Mouse (Mus musculus): ENCODE results near the gene Gnl2. TPM values are rescaled to one million over a fixed set of nuclear protein-coding genes. Genes with fewer than 3 reads are reported as not detected.

Gene Gnl2
- total and polyA plus RNA-seq, 2 experiments from 2014 or later = 63.7 to 84.0 TPM

DNA sequence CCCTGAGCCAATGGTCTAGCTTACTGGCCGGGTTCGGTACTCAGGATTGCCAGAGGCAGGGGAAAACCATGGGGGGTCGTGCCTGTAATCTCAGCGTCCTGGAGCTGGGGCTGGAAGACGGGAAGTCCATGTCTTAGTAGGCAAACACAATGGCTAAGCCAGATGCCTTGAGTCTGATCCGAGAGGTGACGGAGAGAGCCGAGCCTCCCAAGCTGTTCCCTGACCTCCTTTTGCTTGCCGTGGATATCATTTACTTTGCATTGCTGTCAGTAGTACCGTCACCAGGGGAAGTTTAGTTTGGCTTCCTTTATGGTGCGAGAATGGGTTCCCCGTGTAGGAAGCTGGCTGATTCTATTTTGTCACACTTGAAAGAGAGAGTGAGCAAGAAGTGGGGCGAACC, 84.9 kb downstream of the Gnl2 start:
- Histone ChIP-seq H3K36me3 (ENCODE audit: insufficient read depth) (peaks cover 27% of the 10 kb centered on the region), H3K4me3 (ENCODE audit: low read depth, low read length) (no peak overlapping the region), H3K27me3 (ENCODE audit: insufficient read depth, low read length) (no peaks in the 10 kb centered on the region), H3K4me2 (ENCODE audit: low read depth) (no peak overlapping the region), H3K4me1 (ENCODE audit: insufficient read depth) (no peaks in the 10 kb centered on the region), H3K27ac (ENCODE audit: low read depth, low read length) (no peak overlapping the region), H3K9ac (no peak overlapping the region), H3K9me3 (ENCODE audit: low read length) (no peaks in the 10 kb centered on the region)
- WGBS = 71% methylated on average over 13 of the region's 13 CpGs
- DNase-seq = no peak
- no peak for TF ChIP-seq CTCF (IDR thresholded peaks at IDR 0.05; ENCODE audit: low read depth)
- ATAC-seq = no peak

Other genes with a start within 250 kb of the Gnl2 start
- 12.1 and 15.6 TPM in 2 replicates for gene Mtf1, start 214.5 kb upstream of the Gnl2 start, total RNA-seq (2014; rRNA removed)
- 24.4 and 30.7 TPM in 2 replicates for gene Mtf1, start 214.5 kb upstream of the Gnl2 start, polyA plus RNA-seq (2015; fragmentation: Nextera tagmentation; extraction: Ambion mirVana)
- 81.7 and 82.2 TPM in 2 replicates for gene Yrdc, start 165.9 kb upstream of the Gnl2 start, total RNA-seq (2014; rRNA removed)
- 67.3 and 70.5 TPM in 2 replicates for gene Yrdc, start 165.9 kb upstream of the Gnl2 start, polyA plus RNA-seq (2015; fragmentation: Nextera tagmentation; extraction: Ambion mirVana)
- 144 and 167 TPM in 2 replicates for gene 1110065P20Rik, start 165.4 kb upstream of the Gnl2 start, total RNA-seq (2014; rRNA removed)
- 141 and 162 TPM in 2 replicates for gene 1110065P20Rik, start 165.4 kb upstream of the Gnl2 start, polyA plus RNA-seq (2015; fragmentation: Nextera tagmentation; extraction: Ambion mirVana)
- 35.7 and 41.7 TPM in 2 replicates for gene Maneal, start 154.4 kb upstream of the Gnl2 start, total RNA-seq (2014; rRNA removed)
- gene Maneal, start 154.4 kb upstream of the Gnl2 start, polyA plus RNA-seq (2015; fragmentation: Nextera tagmentation; extraction: Ambion mirVana) = 8.4 and 9.4 TPM in 2 replicates
- 9.6 and 10.2 TPM in 2 replicates for gene Epha10, start 135.7 kb upstream of the Gnl2 start, total RNA-seq (2014; rRNA removed)
- gene Epha10, start 135.7 kb upstream of the Gnl2 start, polyA plus RNA-seq (2015; fragmentation: Nextera tagmentation; extraction: Ambion mirVana) = 2.0 and 4.0 TPM in 2 replicates
- 12.4 and 36.1 TPM in 2 replicates for gene 9930104L06Rik, start 79.5 kb upstream of the Gnl2 start, total RNA-seq (2014; rRNA removed)
- 6.0 and 8.7 TPM in 2 replicates for gene 9930104L06Rik, start 79.5 kb upstream of the Gnl2 start, polyA plus RNA-seq (2015; fragmentation: Nextera tagmentation; extraction: Ambion mirVana)
- gene Cdca8, start 77.3 kb upstream of the Gnl2 start, total RNA-seq (2014; rRNA removed) = 7.3 and 10.1 TPM in 2 replicates
- 16.8 and 21.2 TPM in 2 replicates for gene Cdca8, start 77.3 kb upstream of the Gnl2 start, polyA plus RNA-seq (2015; fragmentation: Nextera tagmentation; extraction: Ambion mirVana)
- gene Rspo1, start 30.2 kb upstream of the Gnl2 start, total RNA-seq (2014; rRNA removed) = 0.77 and 2.4 TPM in 2 replicates
- gene Rspo1, start 30.2 kb upstream of the Gnl2 start, polyA plus RNA-seq (2015; fragmentation: Nextera tagmentation; extraction: Ambion mirVana) = 0.87 and 1.9 TPM in 2 replicates
- gene Dnali1, start 49.1 kb downstream of the Gnl2 start, total RNA-seq (2014; rRNA removed) = 1.9 and 2.4 TPM in 2 replicates
- gene Dnali1, start 49.1 kb downstream of the Gnl2 start, polyA plus RNA-seq (2015; fragmentation: Nextera tagmentation; extraction: Ambion mirVana) = 1.3 and 1.9 TPM in 2 replicates
- 30.7 and 46.6 TPM in 2 replicates for gene Snip1, start 50.1 kb downstream of the Gnl2 start, total RNA-seq (2014; rRNA removed)
- 18.0 and 18.8 TPM in 2 replicates for gene Snip1, start 50.1 kb downstream of the Gnl2 start, polyA plus RNA-seq (2015; fragmentation: Nextera tagmentation; extraction: Ambion mirVana)
- 112 and 129 TPM in 2 replicates for gene Meaf6, start 68.5 kb downstream of the Gnl2 start, total RNA-seq (2014; rRNA removed)
- 134 and 153 TPM in 2 replicates for gene Meaf6, start 68.5 kb downstream of the Gnl2 start, polyA plus RNA-seq (2015; fragmentation: Nextera tagmentation; extraction: Ambion mirVana)
- gene Zc3h12a, start 111.3 kb downstream of the Gnl2 start, total RNA-seq (2014; rRNA removed) = not detected in 2 replicates
- 0.05 and 0.07 TPM in 2 replicates for gene Zc3h12a, start 111.3 kb downstream of the Gnl2 start, polyA plus RNA-seq (2015; fragmentation: Nextera tagmentation; extraction: Ambion mirVana)

All from forebrain, postnatal 0 days (tissue).